Mouse (Mus musculus) heart, adult 18-20 months (tissue): Measurements from ENCODE around the gene Dgkz. TPM values are rescaled to one million over a fixed set of nuclear protein-coding genes. Genes with fewer than 3 reads are reported as not detected.

ENCODE experiments used
- DNase-seq, 2 experiments: peaks; one replicate each; pipeline ENCODE4 v3.0.0; 2021 to 2022; ENCODE audit warnings: mixed read lengths in 1 of 2
- long read RNA-seq, 2 experiments: library from polyadenylated mRNA; stranded (forward); transcript quantifications; one replicate each; pipeline ENCODE4 v2.0.0; 2021
- total RNA-seq, 2 experiments: library from RNA; stranded (reverse); gene quantifications; 2 replicates each; pipeline ENCODE4 v1.2.3; 2021

The Dgkz gene
- total RNA-seq: 10 to 100 TPM; 33.8 to 35.9 TPM
- long read RNA-seq, experiment 1, transcript Dgkz-201 (31 exons, 3,584 nt): major isoform, 5 of 15 reads
- long read RNA-seq, experiment 1, partial matches to known transcripts: 2 of 15 reads
- long read RNA-seq, experiment 1, other reads (novel, unspliced or antisense): 8 of 15 reads
- long read RNA-seq, experiment 2, partial matches to known transcripts: 2 of 5 reads
- long read RNA-seq, experiment 2, other reads (novel, unspliced or antisense): 2 of 5 reads

DNA sequence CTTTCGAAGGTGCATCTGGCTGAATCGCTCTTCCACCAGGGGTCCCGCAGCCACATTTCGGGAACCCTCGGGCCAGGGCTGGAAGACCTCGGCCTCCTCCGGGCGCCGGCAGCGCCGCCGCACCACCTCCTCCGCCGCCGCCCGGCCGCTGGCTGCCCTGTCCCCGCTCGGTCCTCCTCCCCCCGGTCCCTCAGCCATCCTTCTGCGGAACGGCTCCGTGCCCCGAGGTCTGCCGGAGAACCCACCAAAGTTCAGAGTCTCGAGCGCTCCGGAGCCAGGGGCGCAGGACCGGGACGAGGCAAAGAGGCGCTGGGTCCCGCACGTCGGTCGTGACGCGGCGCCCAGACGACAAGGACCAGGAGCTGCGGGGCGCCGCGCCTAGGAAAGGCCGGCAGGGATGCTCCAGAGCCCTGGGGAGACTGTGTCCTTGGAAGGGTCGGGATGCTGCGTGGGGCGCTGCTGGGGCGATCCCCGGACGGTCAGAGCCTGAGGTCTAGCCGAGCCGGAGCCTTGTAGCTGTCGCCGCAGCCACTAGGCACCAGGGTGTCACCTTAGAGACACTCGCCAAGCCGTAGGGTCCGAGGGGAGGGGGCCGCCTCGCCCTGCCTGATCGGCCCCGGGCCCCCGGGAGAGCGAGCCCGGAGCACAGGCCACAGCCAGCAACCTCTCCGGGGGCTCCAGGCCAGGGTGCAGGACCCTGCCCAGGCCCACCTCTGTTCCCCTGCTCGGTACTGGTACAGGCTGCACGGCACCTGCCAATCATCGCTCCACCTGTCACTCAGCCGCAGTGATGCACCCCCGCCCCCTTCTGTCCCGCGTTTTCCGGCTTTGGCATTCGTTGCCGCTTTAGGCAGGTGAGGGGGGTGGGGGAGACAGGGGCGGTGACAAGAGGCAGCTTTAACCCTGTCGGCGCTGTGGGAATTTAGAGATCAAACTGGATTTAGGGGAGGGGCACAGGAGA, at the start of gene Dgkz:
Dgkz (minus strand) TSS at position 284 of the 961 bp plus-strand sequence.
- DNase-seq: no peak

- DNase-seq: no peak
Observed at GRCm38 (mm10) chr2:92025202-92025601, 49.5 kb upstream of the Dgkz start.

GRCm38 (mm10) chr2:92024274-92024672, 48.6 kb upstream of the Dgkz start, which contains the start of gene Creb3l1:
Gene Creb3l1 (minus strand): TSS chr2:92024502.
- DNase-seq: peak; percentile 88 to 90

- DNase-seq: peak; percentile 64 to 71
Observed at GRCm38 (mm10) chr2:92023362-92024273, 48.0 kb upstream of the Dgkz start.

DNA sequence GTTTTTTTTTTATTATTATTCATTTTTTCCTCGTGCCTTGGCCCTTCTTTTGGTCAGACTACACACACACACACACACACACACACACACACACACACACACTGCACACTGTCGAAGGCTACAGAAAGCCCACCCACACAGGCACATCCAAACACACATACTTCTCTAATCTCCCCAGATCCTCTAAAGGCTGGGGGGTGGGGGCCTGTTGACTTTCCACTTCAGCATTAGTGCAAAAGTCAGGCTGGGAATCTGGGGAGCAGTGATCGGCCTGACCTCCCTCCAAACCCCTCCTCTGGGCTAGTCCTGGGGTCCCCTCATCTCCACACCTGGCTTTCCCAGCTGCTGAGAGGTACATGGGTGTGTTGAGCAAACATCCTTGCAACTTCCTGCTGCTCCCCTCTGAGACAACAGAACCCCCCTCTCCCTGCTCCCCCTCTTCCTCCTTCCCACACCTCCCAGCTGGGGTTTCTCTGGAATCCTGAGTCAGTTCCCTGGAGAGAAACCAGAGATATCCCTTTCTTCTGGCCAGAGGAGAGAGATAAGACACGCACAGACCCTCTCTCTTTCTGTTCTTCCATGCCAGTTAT, 45.1 kb upstream of the Dgkz start:
- peak; percentile 49 to 62 for DNase-seq

DNA sequence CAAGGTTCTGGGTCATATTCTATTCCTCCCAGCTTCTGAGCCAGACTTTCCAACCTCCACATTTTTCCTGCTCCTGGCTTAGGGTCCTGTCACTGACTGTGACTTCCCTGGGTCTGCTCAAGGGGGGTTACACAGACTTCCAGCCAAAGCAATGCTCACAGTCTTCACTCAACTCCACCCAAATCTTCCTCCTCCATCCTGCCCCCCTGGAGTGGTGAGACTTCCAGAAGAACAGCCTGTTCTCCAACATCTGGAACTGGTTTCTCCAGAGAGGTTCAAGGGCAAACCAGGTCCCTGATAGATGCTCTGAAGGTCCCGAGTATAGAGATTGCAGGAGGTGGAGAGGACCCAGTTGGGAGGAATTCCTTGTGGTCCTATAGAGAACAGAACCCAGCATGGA, 41.8 kb upstream of the Dgkz start:
- DNase-seq: no peak

DNA sequence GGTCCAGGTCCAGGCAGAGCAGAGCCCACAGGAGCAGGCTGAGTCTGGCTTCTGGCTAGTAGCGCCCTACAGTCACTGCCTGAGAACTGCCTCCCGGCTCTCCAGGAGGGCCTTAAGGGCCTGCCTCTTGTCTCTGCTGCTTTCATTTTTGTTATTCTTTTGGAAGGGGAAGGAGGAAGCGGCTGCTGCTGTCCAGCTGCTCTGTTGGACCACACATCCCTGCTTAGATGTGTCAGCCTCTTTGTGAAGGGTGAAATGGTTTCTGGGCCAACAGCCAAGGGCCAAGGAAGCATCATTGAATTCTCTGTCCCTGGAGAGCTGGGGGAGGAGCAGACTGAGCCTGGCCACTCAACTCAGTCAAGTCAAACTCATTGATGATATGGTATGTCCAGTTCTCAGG, 41.3 kb upstream of the Dgkz start:
- DNase-seq: peak; percentile 85 to 92

- no peak for DNase-seq
Observed at GRCm38 (mm10) chr2:92014891-92015290, 39.2 kb upstream of the Dgkz start.

- DNase-seq: no peak
Observed at GRCm38 (mm10) chr2:92014248-92014647, 38.6 kb upstream of the Dgkz start.

DNA sequence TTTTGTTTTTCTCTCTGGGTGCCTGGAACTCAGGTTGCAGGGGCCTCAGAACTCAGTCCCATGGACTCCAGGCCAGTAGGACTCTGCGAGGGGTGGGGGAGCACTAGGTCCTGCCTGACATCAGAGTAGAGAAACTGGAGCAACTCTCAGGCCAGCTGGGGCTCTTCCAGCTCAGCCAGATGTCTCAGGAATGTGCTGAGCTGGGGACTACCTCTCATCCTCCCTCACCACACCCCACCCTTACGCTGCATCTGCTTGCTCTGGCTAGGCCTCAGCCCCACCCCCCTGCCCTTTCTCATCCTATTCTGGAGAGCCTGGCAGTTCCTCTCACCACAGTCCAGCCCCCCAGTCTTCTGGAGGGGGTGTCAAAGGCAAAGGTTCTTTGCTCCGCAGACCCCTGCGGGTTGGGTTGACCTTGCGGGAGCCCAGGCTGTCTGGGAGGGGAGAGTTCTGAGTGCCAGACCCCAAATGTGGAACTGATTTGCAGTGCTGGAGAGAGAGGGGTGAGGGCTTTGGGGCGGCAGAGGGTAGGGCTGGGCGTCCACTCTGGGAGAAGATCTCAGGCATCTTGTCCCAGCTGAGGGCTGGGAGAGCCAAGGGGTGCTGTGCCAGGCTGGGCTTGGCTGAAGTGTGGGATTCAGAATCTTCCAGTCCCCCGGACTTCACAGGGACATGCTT, 37.2 kb upstream of the Dgkz start:
- DNase-seq: peak; percentile 75 to 88

DNA sequence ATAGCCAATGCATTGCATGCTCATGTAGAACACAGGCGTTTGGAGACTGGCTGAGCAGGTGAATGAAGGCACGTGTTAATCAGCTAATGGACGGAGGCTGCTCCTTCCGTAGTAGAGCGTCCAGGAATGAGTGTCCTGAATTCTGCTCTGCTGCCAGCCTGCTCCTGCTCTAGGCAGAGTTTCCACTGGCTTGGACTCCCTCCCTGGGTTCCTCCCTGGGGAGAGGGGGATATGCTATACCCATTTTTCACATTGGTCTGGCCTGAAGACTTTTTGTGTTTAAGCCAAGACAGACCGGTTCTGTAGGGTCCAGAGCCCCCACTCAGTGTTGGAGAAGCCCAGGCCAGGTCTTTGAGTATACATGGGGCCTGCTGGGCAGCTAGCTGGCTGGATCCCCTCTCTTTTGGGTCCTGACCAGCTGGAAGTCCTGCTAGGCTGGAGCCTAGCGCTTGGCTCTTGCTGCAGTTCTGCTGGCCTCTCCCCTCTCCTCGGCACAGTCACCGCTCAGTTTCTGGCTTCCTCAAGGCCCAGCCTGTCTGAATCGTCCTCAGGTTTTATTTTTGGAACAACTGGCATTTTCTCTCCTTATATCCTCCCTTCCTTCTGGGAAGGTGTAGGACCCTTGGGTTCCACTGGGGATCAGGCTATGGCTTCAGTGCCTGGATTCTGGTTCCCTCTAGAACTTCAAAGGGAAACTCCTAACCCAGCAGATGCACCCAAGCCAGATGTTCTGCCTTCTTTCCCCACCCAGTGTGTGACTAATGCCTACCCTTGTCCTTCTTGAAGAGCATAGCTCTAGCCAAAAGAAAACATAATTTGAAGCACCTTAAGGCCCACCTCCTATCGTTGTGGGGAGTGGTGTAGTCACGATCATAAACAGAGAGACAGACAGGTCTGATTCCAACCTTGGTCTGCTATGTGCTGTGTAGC, 36.0 kb upstream of the Dgkz start:
- peak in 1 of 2 experiments; percentile 60 for DNase-seq

DNA sequence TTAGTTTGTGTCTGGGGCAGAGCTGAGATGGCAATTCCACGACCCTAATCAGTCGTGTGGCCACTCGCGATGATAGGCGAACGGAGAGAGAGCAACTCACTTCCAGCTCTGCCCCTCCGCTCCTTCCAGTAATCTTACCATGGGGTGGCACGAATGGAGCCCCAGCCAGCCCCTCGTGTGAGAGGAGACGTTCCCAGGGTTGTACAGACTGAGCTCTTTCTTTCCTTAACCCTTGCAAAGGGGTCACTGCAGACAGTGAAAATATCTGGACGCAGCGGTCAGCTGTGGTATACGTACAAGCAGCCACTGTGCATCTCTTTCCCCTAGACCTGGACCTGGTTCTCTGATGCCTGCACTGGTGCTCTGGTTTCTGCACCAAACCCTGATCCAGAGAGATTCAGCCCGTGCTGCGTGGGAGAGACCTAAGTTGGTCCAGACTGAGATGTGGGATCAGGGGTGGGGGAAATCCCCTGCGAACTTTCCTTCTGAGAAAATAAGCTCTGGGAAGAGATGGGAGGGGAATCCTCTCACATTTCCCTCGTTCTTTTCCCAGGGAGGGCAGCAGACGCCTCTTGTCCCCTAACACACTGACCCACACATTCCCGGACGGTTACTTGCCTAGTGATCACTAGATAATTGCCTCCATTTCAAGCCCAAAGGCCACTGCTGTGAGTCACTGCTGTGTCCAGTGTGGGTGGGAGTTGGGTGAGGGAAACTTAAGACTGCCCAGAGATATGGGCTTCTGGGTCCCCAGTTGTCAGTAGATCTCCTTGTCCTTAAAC, 33.1 kb upstream of the Dgkz start:
- DNase-seq: no peak

- peak; percentile 97 to 99 for DNase-seq
Observed at GRCm38 (mm10) chr2:92007933-92008622, 32.4 kb upstream of the Dgkz start.

DNA sequence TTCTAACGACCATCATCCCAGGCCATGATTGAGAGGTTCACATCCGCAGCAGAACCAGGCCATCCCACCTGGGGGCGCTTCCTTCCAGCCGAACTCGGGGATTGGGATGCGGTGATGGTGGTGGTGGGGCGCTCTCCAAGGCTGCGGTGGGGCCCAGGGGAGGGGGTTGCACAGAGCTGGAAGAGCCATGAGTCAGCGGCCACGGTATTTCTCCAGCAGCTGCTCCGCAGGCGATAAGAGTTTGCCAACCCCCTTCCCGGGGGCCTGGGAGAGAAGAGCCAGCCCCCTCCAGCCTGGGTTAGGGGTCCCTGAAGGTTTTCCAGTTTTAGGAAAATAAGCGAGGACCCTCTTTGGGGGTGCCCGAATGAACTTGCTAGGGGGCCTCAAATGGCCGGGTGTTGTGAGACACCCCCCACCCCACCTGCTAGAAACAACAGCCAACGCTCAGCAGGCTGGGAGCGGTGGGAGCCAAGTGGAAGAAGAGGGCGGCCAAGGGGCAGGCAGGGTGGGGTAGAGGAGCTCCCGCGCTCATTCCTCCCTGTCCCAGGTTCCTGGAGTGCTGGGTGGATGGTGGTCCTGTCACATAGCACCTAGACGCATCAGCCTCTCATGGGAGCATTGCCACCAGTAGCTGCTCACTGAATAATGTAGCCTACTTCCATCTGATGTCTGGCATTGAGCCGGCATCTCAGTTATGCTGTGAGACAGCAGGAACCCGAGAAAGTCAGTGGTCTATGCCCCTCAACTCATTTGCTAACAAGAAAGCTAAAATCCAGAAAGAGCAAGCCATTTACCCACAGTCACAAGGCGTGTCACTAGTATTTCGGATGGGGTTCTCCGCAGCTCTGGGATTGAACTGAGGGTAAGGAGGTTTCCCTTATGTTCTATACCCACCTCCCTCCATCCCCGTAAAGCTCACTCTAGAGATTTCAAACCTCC, 31.6 kb upstream of the Dgkz start:
- DNase-seq: peak; percentile 78 to 80

GRCm38 (mm10) chr2:92006491-92006890, 30.8 kb upstream of the Dgkz start:
- no peak for DNase-seq

DNA sequence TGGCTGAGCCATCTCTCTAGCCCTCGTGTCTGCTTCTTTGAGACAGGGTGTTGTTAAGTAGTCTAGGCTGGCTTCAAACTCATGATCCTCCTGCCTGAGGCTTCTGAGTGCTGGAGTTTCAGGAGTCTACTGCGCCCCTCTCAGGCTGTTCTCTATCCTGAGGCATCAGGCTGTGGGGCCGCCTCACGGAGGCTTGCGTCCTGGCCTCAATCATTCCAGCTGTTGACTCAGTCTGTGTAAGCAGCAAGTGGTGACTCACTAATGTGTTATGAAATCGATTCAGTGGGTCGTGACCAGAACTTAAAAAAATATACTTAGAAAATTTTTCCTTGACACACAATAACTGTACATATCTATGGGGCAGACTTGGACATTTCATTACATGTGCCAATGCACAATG, 29.0 kb upstream of the Dgkz start:
- DNase-seq: peak in 1 of 2 experiments; percentile 54

GRCm38 (mm10) chr2:91997905-91998608, 22.4 kb upstream of the Dgkz start:
- DNase-seq: no peak
